Mouse (Mus musculus) B cell, adult 62 days (primary cell): ENCODE data around the gene Magohb. TPM values are rescaled to one million over a fixed set of nuclear protein-coding genes. Genes with fewer than 3 reads are reported as not detected.

ENCODE experiments used
- total RNA-seq: library from RNA; stranded (reverse); gene quantifications from 4 replicates; pipeline ENCODE4 v1.2.4, GENCODE M21; 2023

Gene Magohb
- total RNA-seq: 15.0 to 18.2 TPM (median 17.5 TPM) in 4 replicates

GRCm38 (mm10) chr6:131292991-131293788, at the start of gene Magohb:
Gene Magohb (minus strand): TSS chr6:131293244.

GRCm38 (mm10) chr6:131247206-131247605, 45.8 kb downstream of the Magohb start, which contains the start of gene Klra2:
Gene Klra2 (minus strand): TSS chr6:131247362.

Other genes starting within 250 kb of the Magohb start
- gene Klra2, start 45.9 kb downstream of the Magohb start, total RNA-seq: 0.33 to 0.69 TPM (median 0.55 TPM) in 3 of 4 replicates, not detected in the other
- 0.30 to 0.81 TPM in 2 of 4 replicates, not detected in the others for gene Styk1, start 60.4 kb upstream of the Magohb start, total RNA-seq
- 74.0 to 86.5 TPM (median 77.6 TPM) in 4 replicates for gene Ybx3, start 95.2 kb upstream of the Magohb start, total RNA-seq
- not detected in 4 replicates for gene 5430401F13Rik, start 193.2 kb upstream of the Magohb start, total RNA-seq
- gene Gm6619, start 193.2 kb upstream of the Magohb start, total RNA-seq: not detected in 4 replicates